Mouse (Mus musculus): ENCODE data around the gene Pcdh15. TPM values are rescaled to one million over a fixed set of nuclear protein-coding genes. Genes with fewer than 3 reads are reported as not detected.

Gene Pcdh15
- total RNA-seq, 2 experiments from 2014 or later, result 32.1 to 35.0 TPM

GRCm38 (mm10) chr10:73400426-73400825 is 301.3 kb downstream of the Pcdh15 start:
- H3K27ac ChIP-seq, result no peak overlapping the region
- intact Hi-C loops (cut with DNase I), result loop anchor here (5.0 kb wide), 1 partner anchor 298 kb away; no protein-coding TSS in a partner anchor
- TF ChIP-seq CTCF (IDR thresholded peaks at IDR 0.05), result peak; percentile 41
- H3K4me3 ChIP-seq, result no peak overlapping the region
- no peak for DNase-seq (ENCODE audit: extremely low spot score in 1 of 2, low spot score in 2 of 2)

GRCm38 (mm10) chr10:73425408-73425807 is 326.3 kb downstream of the Pcdh15 start:
- no peak overlapping the region for H3K4me3 ChIP-seq
- intact Hi-C loops (cut with DNase I), result no loop called here
- DNase-seq (ENCODE audit: extremely low spot score in 1 of 2, low spot score in 2 of 2), result no peak
- no peak overlapping the region for H3K27ac ChIP-seq
- no peak for TF ChIP-seq CTCF (IDR thresholded peaks at IDR 0.05)

GRCm38 (mm10) chr10:73431345-73431744 is 332.2 kb downstream of the Pcdh15 start:
- H3K27ac ChIP-seq, result no peak overlapping the region
- intact Hi-C loops (cut with DNase I), result no loop called here
- no peak for DNase-seq (ENCODE audit: extremely low spot score in 1 of 2, low spot score in 2 of 2)

GRCm38 (mm10) chr10:73484082-73484481 is 384.9 kb downstream of the Pcdh15 start:
- DNase-seq (ENCODE audit: extremely low spot score in 1 of 2, low spot score in 2 of 2), result no peak
- Histone ChIP-seq H3K27ac (no peak overlapping the region), H3K4me3 (no peak overlapping the region)
- TF ChIP-seq CTCF (IDR thresholded peaks at IDR 0.05), result no peak
- intact Hi-C loops (cut with DNase I), result no loop called here

More at GRCm38 (mm10) chr10:73431345-73431744, 332.2 kb downstream of the Pcdh15 start:
- no peak for TF ChIP-seq CTCF (IDR thresholded peaks at IDR 0.05)
- H3K4me3 ChIP-seq, result no peak overlapping the region

GRCm38 (mm10) chr10:73491654-73492053 is 392.5 kb downstream of the Pcdh15 start:
- no peak for DNase-seq (ENCODE audit: extremely low spot score in 1 of 2, low spot score in 2 of 2)
- intact Hi-C loops (cut with DNase I), result no loop called here
- no peak overlapping the region for H3K4me3 ChIP-seq
- H3K27ac ChIP-seq, result no peak overlapping the region; the same call in 1 of the 2 replicates
- TF ChIP-seq CTCF (IDR thresholded peaks at IDR 0.05), result no peak

GRCm38 (mm10) chr10:73514846-73515245 is 415.7 kb downstream of the Pcdh15 start:
- no peak overlapping the region for H3K27ac ChIP-seq

GRCm38 (mm10) chr10:73515742-73516141 is 416.6 kb downstream of the Pcdh15 start:
- Histone ChIP-seq H3K4me3 (no peak overlapping the region), H3K27ac (peak overlapping the region; percentile 45)
- intact Hi-C loops (cut with DNase I), result loop anchor here (10.0 kb wide), 1 partner anchor 411 kb away; no protein-coding TSS in a partner anchor
- no peak for TF ChIP-seq CTCF (IDR thresholded peaks at IDR 0.05)
- DNase-seq (ENCODE audit: extremely low spot score in 1 of 2, low spot score in 2 of 2), result no peak

More at GRCm38 (mm10) chr10:73514846-73515245, 415.7 kb downstream of the Pcdh15 start:
- intact Hi-C loops (cut with DNase I), result loop anchor here (10.0 kb wide), 1 partner anchor 410 kb away; no protein-coding TSS in a partner anchor
- no peak overlapping the region for H3K4me3 ChIP-seq
- no peak for DNase-seq (ENCODE audit: extremely low spot score in 1 of 2, low spot score in 2 of 2)
- no peak for TF ChIP-seq CTCF (IDR thresholded peaks at IDR 0.05)

GRCm38 (mm10) chr10:73519438-73519837 is 420.3 kb downstream of the Pcdh15 start:
- Histone ChIP-seq H3K27ac (no peak overlapping the region), H3K4me3 (no peak overlapping the region)
- intact Hi-C loops (cut with DNase I), result loop anchor here (10.0 kb wide), 1 partner anchor 415 kb away; no protein-coding TSS in a partner anchor
- TF ChIP-seq CTCF (IDR thresholded peaks at IDR 0.05), result no peak
- DNase-seq (ENCODE audit: extremely low spot score in 1 of 2, low spot score in 2 of 2), result no peak

GRCm38 (mm10) chr10:73552831-73553230 is 453.7 kb downstream of the Pcdh15 start:
- DNase-seq (ENCODE audit: extremely low spot score in 1 of 2, low spot score in 2 of 2), result peak; percentile 17 to 24
- peak; percentile 60 for TF ChIP-seq CTCF (IDR thresholded peaks at IDR 0.05)
- Histone ChIP-seq H3K27ac (no peak overlapping the region), H3K4me3 (no peak overlapping the region)
- intact Hi-C loops (cut with DNase I), result loop anchor here (5.0 kb wide), 1 partner anchor 909 kb away; no protein-coding TSS in a partner anchor

- DNase-seq (ENCODE audit: extremely low spot score in 1 of 2, low spot score in 2 of 2), result peak; percentile 24 to 57
- TF ChIP-seq CTCF (IDR thresholded peaks at IDR 0.05), result peak; percentile 71
- Histone ChIP-seq H3K4me3 (no peak overlapping the region), H3K27ac (no peak overlapping the region)
- intact Hi-C loops (cut with DNase I), result loop anchor here (2.0 kb wide), 1 partner anchor 639 kb away; no protein-coding TSS in a partner anchor
Observed at GRCm38 (mm10) chr10:73564216-73564615, 465.1 kb downstream of the Pcdh15 start.

GRCm38 (mm10) chr10:73574711-73575297 is 475.7 kb downstream of the Pcdh15 start:
- DNase-seq (ENCODE audit: extremely low spot score in 1 of 2, low spot score in 2 of 2), result no peak
- intact Hi-C loops (cut with DNase I), result no loop called here
- no peak overlapping the region for H3K27ac ChIP-seq
- no peak for TF ChIP-seq CTCF (IDR thresholded peaks at IDR 0.05)
- no peak overlapping the region for H3K4me3 ChIP-seq

- no peak for DNase-seq (ENCODE audit: extremely low spot score in 1 of 2, low spot score in 2 of 2)
- intact Hi-C loops (cut with DNase I), result no loop called here
- TF ChIP-seq CTCF (IDR thresholded peaks at IDR 0.05), result no peak
- no peak overlapping the region for H3K4me3 ChIP-seq
- no peak overlapping the region for H3K27ac ChIP-seq
Observed at GRCm38 (mm10) chr10:73667501-73667900, 568.4 kb downstream of the Pcdh15 start.
